Mouse (Mus musculus) neural tube, embryonic 15.5 days (tissue): ENCODE results near the gene Them4. TPM values are rescaled to one million over a fixed set of nuclear protein-coding genes. Genes with fewer than 3 reads are reported as not detected.

Experiments
- ATAC-seq: fragments of 200-750 bp; cut with Nextera tagmentation; 2 replicates; pipeline ENCODE4 v1.8.0; 2017; ENCODE audit warnings: mild to moderate bottlenecking, moderate TSS enrichment, moderate library complexity; ENCODE audit not compliant: low FRiP score
- H3K27ac ChIP-seq: fragments of 300-500 bp; sonication (generic); replicated peaks from 2 replicates; pipeline ENCODE4 v1.5.1; 2015; ENCODE audit warnings: mild to moderate bottlenecking, inconsistent platforms
- H3K27me3 ChIP-seq: fragments of 300-500 bp; sonication (generic); replicated peaks from 2 replicates; pipeline ENCODE4 v1.6.1; 2015; ENCODE audit warnings: inconsistent platforms
- H3K36me3 ChIP-seq: fragments of 300-500 bp; sonication (generic); 2 replicates; pipeline ENCODE4 v1.6.1; 2015; ENCODE audit warnings: inconsistent platforms
- H3K4me1 ChIP-seq: fragments of 300-500 bp; sonication (generic); 2 replicates; pipeline ENCODE4 v1.6.1; 2015; ENCODE audit warnings: inconsistent platforms
- H3K4me2 ChIP-seq: fragments of 300-500 bp; sonication (generic); 2 replicates; pipeline ENCODE4 v1.6.1; 2015; ENCODE audit warnings: inconsistent platforms, mild to moderate bottlenecking, moderate library complexity
- H3K4me3 ChIP-seq: fragments of 300-500 bp; sonication (generic); replicated peaks from 2 replicates; pipeline ENCODE4 v1.5.1; 2015; ENCODE audit warnings: mild to moderate bottlenecking, inconsistent platforms
- H3K9ac ChIP-seq: fragments of 300-500 bp; sonication (generic); replicated peaks from 2 replicates; pipeline ENCODE4 v1.6.1; 2015; ENCODE audit warnings: mild to moderate bottlenecking, inconsistent platforms
- H3K9me3 ChIP-seq: fragments of 300-500 bp; sonication (generic); replicated peaks from 2 replicates; pipeline ENCODE4 v1.6.1; 2016; ENCODE audit warnings: inconsistent platforms
- WGBS: fragments of 180-500 bp; shearing (Covaris S2); methylation state at CpG from one replicate; pipeline ENCODE4 v1.1.7; 2015; ENCODE audit warnings: mixed read lengths; 5-methylcytosine and 5-hydroxymethylcytosine counted together
- polyA plus RNA-seq: library from polyadenylated mRNA; unstranded; fragments of >200 nt; fragmentation: Nextera tagmentation; extraction: Ambion mirVana; gene quantifications from 2 replicates; pipeline ENCODE4 v1.2.1, GENCODE M21; 2015

The Them4 gene
- polyA plus RNA-seq, 1 experiment from 2014 or later, result 63.1 TPM

DNA sequence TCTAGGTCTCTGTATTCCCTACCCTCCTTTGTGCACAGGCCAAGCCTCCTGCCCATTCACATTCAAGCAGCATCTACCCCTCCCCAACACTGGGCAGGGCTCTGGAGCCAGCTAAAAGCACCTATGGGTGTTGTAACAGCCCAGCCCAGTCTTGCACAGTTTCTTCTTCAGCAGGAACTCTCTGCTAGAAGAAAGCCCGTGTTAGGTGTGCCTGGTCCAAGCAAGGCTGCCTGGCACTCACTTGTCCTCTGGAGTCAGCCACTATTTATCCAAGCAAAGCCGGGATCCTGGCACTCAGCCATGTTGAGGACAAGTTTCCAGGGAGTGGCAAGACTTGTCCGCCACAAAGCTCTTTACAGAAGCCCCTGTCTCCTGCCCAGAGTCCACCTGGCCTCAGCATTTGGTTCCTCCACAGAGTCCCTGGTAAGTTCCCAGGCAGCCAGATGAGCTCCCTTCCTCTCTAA lies 32.1 kb downstream of the Them4 start, which contains the start of gene Them5:
Gene Them5, plus strand, starts transcription at position 141 of the 464 bp plus-strand sequence.
- Histone ChIP-seq H3K9me3 (no peaks in the 10 kb centered on the region), H3K36me3 (no peaks in the 10 kb centered on the region), H3K4me2 (no peak within 1 kb of the TSS), H3K27me3 (no peaks in the 10 kb centered on the region), H3K9ac (no peak within 1 kb of the TSS), H3K4me3 (no peak within 1 kb of the TSS), H3K4me1 (no peaks in the 10 kb centered on the region), H3K27ac (no peak within 1 kb of the TSS)
- 59% methylated on average over 3 of the region's 3 CpGs for WGBS
- ATAC-seq, result no peak

- Histone ChIP-seq H3K4me2 (no peak overlapping the region), H3K36me3 (no peaks in the 10 kb centered on the region), H3K4me1 (no peaks in the 10 kb centered on the region), H3K27ac (no peak overlapping the region), H3K9ac (no peak overlapping the region), H3K4me3 (no peak overlapping the region), H3K27me3 (no peaks in the 10 kb centered on the region), H3K9me3 (no peaks in the 10 kb centered on the region)
- no peak for ATAC-seq
- 72% methylated on average over 1 of the region's 1 CpGs for WGBS
These were observed 32.7 kb downstream of the Them4 start for GRCm38 (mm10) chr3:94342552-94342951.

- 95% methylated on average over 2 of the region's 2 CpGs for WGBS
- no peak overlapping the region for H3K4me3 ChIP-seq
- no peak for ATAC-seq
- H3K27ac ChIP-seq, result no peak overlapping the region
- no peak overlapping the region for H3K9ac ChIP-seq
- no peaks in the 10 kb centered on the region for H3K4me1 ChIP-seq
- H3K27me3 ChIP-seq, result no peaks in the 10 kb centered on the region
- no peaks in the 10 kb centered on the region for H3K9me3 ChIP-seq
- H3K36me3 ChIP-seq, result no peaks in the 10 kb centered on the region
- H3K4me2 ChIP-seq, result no peak overlapping the region
These were observed 34.3 kb downstream of the Them4 start for GRCm38 (mm10) chr3:94344182-94344581.

GRCm38 (mm10) chr3:94344897-94345296 lies 35.0 kb downstream of the Them4 start:
- WGBS, result 76% methylated on average over 3 of the region's 3 CpGs
- no peaks in the 10 kb centered on the region for H3K9me3 ChIP-seq
- H3K4me1 ChIP-seq, result no peaks in the 10 kb centered on the region
- no peak overlapping the region for H3K4me3 ChIP-seq
- ATAC-seq, result no peak
- no peaks in the 10 kb centered on the region for H3K36me3 ChIP-seq
- no peak overlapping the region for H3K27ac ChIP-seq
- H3K9ac ChIP-seq, result no peak overlapping the region
- H3K4me2 ChIP-seq, result no peak overlapping the region
- no peaks in the 10 kb centered on the region for H3K27me3 ChIP-seq

DNA sequence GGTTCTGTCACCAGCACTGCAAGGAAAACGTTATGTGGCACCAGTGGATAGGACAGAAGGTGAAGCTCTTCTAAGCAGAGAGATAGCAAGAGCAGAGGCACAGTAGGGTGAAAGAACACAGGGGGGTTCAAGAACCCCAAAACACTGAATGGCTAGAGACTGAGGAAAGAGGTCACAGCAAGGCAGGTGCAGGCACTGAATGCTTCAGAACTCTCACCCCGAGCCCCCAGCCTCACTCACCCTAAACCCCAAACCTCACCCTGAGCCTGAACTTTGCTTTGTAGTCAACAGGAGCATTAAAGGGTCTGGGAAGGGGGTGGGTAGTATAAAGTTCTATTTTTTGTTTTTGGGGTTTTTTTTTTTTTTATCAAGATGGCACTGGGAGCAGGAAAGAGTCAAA lies 38.3 kb downstream of the Them4 start:
- no peak overlapping the region for H3K4me3 ChIP-seq
- ATAC-seq, result no peak
- no peaks in the 10 kb centered on the region for H3K36me3 ChIP-seq
- no peak overlapping the region for H3K9ac ChIP-seq
- H3K9me3 ChIP-seq, result no peaks in the 10 kb centered on the region
- no peaks in the 10 kb centered on the region for H3K4me1 ChIP-seq
- no peaks in the 10 kb centered on the region for H3K27me3 ChIP-seq
- WGBS, result 88% methylated on average over 2 of the region's 2 CpGs
- H3K4me2 ChIP-seq, result no peak overlapping the region
- H3K27ac ChIP-seq, result no peak overlapping the region

DNA sequence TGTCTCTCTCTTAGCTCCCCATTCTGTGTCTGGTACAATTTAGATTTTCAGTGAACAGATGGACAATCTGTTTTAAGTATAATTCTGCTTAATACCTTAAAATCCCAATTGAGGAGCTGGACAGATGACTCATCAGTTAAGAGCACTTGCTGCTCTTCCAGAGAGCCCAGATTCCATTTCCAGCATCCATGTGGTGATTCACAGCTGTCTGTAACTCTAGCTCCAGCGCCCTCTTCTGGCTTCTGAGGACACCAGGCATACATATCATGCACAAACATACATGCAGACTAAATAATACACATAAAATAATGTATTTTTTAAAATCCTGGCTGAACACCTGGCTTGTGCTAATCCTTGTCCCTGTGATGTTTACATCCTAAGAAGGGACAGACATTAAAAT lies 50.9 kb downstream of the Them4 start:
- H3K4me3 ChIP-seq, result no peak overlapping the region
- ATAC-seq, result no peak
- no peak overlapping the region for H3K27ac ChIP-seq
- H3K36me3 ChIP-seq, result no peaks in the 10 kb centered on the region
- no peaks in the 10 kb centered on the region for H3K9me3 ChIP-seq
- peaks cover 11% of the 10 kb centered on the region; the same call in 1 of the 2 replicates for H3K27me3 ChIP-seq
- peaks cover 19% of the 10 kb centered on the region for H3K4me1 ChIP-seq
- WGBS, result 3% methylated on average over 1 of the region's 1 CpGs
- no peak overlapping the region for H3K4me2 ChIP-seq
- no peak overlapping the region for H3K9ac ChIP-seq

DNA sequence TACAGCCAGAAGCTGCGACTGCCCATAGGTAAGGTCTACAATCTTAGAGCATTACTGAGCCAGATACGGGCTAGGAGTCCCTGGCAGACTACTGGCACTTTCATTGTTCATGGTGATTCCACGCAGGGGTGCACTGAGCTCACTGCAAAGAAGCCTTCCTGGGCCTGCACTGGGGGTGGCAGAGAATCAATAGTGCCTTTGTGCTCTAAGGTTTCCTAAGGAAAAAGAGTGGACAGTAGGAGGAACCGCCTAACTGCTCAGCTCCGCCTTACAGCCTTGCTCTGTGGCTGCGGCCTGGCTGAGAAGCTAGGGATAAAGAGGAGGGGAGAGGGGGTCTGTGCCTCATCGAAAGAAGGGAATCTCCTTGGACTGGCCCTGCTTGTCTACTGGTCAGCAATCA lies 52.2 kb downstream of the Them4 start, which contains the start of gene C2cd4d:
Gene C2cd4d, plus strand, starts transcription at position 301 of the 400 bp plus-strand sequence.
- Histone ChIP-seq H3K9ac (peak within 1 kb of the TSS; percentile 76), H3K36me3 (no peaks in the 10 kb centered on the region), H3K9me3 (no peaks in the 10 kb centered on the region), H3K27ac (0 out of 2 replicates have a peak within 1 kb of the TSS, but pooled peaks have one; percentile 1), H3K27me3 (peaks cover 15% of the 10 kb centered on the region), H3K4me1 (peaks cover 19% of the 10 kb centered on the region), H3K4me3 (peak within 1 kb of the TSS; percentile 57), H3K4me2 (peak within 1 kb of the TSS; percentile 89)
- 40% methylated on average over 7 of the region's 7 CpGs for WGBS
- ATAC-seq, result no peak

- Histone ChIP-seq H3K27ac (peak overlapping the region; percentile 54), H3K4me2 (peak overlapping the region; percentile 89), H3K36me3 (no peaks in the 10 kb centered on the region), H3K9ac (peak overlapping the region; percentile 76), H3K4me3 (peak overlapping the region; percentile 57), H3K9me3 (no peaks in the 10 kb centered on the region), H3K27me3 (peaks cover 15% of the 10 kb centered on the region), H3K4me1 (peaks cover 19% of the 10 kb centered on the region)
- peak; percentile 58 for ATAC-seq
- 4% methylated on average over 91 of the region's 97 CpGs for WGBS
These were observed 53.6 kb downstream of the Them4 start for GRCm38 (mm10) chr3:94363291-94364153.

DNA sequence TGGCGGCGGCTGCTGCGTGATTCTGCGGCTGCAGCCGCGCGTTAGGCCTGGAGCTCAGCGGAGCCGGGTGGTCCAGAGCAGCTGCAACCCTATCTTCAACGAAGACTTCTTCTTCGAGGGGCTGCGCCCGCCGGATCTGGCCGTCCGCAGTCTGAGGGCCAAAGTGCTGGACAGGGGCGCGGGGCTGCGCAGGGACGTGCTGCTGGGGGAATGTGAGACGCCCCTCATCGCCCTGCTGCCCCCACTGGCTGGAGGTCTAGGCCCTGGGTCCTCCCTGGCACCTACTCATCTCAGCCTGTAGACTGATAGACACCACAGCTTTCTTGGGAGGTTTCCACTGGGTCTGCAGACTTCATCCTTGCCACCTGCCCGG lies 54.3 kb downstream of the Them4 start:
- peak; percentile 62 for ATAC-seq
- H3K4me3 ChIP-seq, result peak overlapping the region; percentile 57
- 3% methylated on average over 23 of the region's 23 CpGs for WGBS
- peak overlapping the region; percentile 54 for H3K27ac ChIP-seq
- H3K4me1 ChIP-seq, result peaks cover 19% of the 10 kb centered on the region
- peak overlapping the region; percentile 76 for H3K9ac ChIP-seq
- H3K27me3 ChIP-seq, result peaks cover 15% of the 10 kb centered on the region
- no peaks in the 10 kb centered on the region for H3K36me3 ChIP-seq
- H3K9me3 ChIP-seq, result no peaks in the 10 kb centered on the region
- H3K4me2 ChIP-seq, result peak overlapping the region; percentile 89

DNA sequence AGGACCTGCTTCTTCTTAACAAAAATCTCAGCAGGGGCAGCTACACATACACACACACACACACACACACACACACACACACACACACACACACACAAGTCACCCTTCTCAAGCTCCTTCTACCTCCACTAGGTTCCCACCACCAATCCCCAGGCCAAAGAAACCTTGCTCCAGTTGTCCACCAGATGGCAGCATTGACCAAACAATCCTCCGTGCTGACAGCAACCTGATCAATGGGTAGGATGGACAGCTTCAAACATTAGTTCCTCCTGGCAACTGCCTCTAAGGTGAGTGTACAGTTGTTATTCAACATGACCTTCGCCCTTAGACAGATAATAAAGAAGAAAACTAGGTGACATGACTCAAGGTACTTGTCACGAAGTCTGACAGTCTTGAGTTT lies 56.9 kb downstream of the Them4 start:
- Histone ChIP-seq H3K27me3 (peaks cover 15% of the 10 kb centered on the region), H3K4me3 (no peak overlapping the region), H3K4me1 (peaks cover 23% of the 10 kb centered on the region), H3K27ac (no peak overlapping the region), H3K36me3 (no peaks in the 10 kb centered on the region), H3K4me2 (no peak overlapping the region), H3K9me3 (no peaks in the 10 kb centered on the region), H3K9ac (no peak overlapping the region)
- ATAC-seq, result peak; percentile 40; the same call in 1 of the 2 replicates
- WGBS, result 21% methylated on average over 3 of the region's 3 CpGs

DNA sequence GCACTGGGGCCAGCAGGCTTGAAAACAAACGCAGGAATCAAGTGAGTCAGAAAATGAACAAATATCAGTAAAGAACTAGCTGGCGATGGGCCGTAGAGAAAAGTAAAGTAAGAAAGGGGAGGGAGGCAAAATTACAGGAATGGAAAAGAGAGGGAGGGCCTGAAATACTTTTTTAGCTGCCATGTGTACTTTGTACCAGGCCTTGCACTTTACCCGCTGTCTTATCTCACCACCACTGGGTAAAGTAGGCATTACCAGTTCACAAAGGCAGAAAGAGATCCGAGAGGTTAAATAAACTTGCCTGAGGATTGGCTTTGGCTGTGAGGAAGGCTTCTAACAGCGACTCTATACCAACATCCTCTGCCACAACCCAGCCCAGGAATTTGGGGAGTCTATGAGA lies 57.6 kb downstream of the Them4 start:
- H3K36me3 ChIP-seq, result no peaks in the 10 kb centered on the region
- ATAC-seq, result no peak
- no peak overlapping the region for H3K4me3 ChIP-seq
- H3K4me1 ChIP-seq, result peaks cover 28% of the 10 kb centered on the region
- WGBS, result 86% methylated on average over 6 of the region's 6 CpGs
- H3K27me3 ChIP-seq, result peaks cover 15% of the 10 kb centered on the region
- H3K27ac ChIP-seq, result no peak overlapping the region
- H3K9ac ChIP-seq, result no peak overlapping the region
- H3K4me2 ChIP-seq, result no peak overlapping the region
- H3K9me3 ChIP-seq, result no peaks in the 10 kb centered on the region

DNA sequence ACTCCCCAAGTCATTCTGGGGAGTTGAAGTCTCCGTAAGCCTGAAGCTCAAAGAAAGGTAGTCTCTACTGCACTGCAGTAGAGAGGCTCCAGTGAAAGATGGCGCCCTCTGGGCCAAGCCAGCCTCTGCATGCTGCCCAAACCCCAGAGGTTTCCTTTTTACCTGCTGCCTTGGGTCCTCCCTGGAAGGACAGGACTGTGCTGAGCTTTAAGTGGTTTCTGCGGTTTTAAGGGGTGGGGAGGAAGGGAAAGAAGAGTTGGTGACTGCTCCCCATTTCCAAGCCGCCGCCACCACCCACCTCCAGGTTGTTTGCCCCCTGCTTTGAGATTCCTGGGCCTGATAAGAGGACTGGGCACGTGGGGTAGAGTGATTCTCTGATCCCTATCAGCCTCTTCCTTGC lies 58.7 kb downstream of the Them4 start:
- Histone ChIP-seq H3K4me3 (no peak overlapping the region), H3K9ac (no peak overlapping the region), H3K36me3 (no peaks in the 10 kb centered on the region), H3K27ac (no peak overlapping the region), H3K4me2 (no peak overlapping the region), H3K27me3 (peaks cover 20% of the 10 kb centered on the region), H3K9me3 (no peaks in the 10 kb centered on the region), H3K4me1 (peaks cover 30% of the 10 kb centered on the region)
- no peak for ATAC-seq
- 64% methylated on average over 6 of the region's 6 CpGs for WGBS
